Mouse (Mus musculus) limb, embryonic 11.5 days (tissue): ENCODE results near the gene Olfr1228. TPM values are rescaled to one million over a fixed set of nuclear protein-coding genes. Genes with fewer than 3 reads are reported as not detected.

ENCODE experiments used
- ATAC-seq: fragments of 200-750 bp; cut with Nextera tagmentation; 2 replicates; pipeline ENCODE4 v1.8.0; 2017; ENCODE audit warnings: low read depth; ENCODE audit not compliant: insufficient number of reproducible peaks, low FRiP score, low TSS enrichment
- DNase-seq: peaks from one replicate; pipeline ENCODE4 v3.0.0-alpha.2; 2015; ENCODE audit warnings: low spot score
- H3K27ac ChIP-seq: fragments of 300-500 bp; sonication (generic); replicated peaks from 2 replicates; pipeline ENCODE4 v1.5.1; 2014; ENCODE audit warnings: low read depth, mild to moderate bottlenecking, low read length
- H3K27me3 ChIP-seq: fragments of 300-500 bp; sonication (generic); 2 replicates; pipeline ENCODE4 v1.6.1; 2014; ENCODE audit warnings: mild to moderate bottlenecking, low read length, mixed read lengths; ENCODE audit not compliant: control insufficient read depth, insufficient read depth
- H3K36me3 ChIP-seq: fragments of 300-500 bp; sonication (generic); 2 replicates; pipeline ENCODE4 v1.6.1; 2014; ENCODE audit warnings: mild to moderate bottlenecking, low read length, moderate library complexity, mixed read lengths; ENCODE audit not compliant: control insufficient read depth, insufficient read depth
- H3K4me1 ChIP-seq: fragments of 300-500 bp; sonication (generic); 2 replicates; pipeline ENCODE4 v1.6.1; 2014; ENCODE audit warnings: low read length, mixed read lengths; ENCODE audit not compliant: control insufficient read depth, insufficient read depth
- H3K4me2 ChIP-seq: fragments of 300-500 bp; sonication (generic); 2 replicates; pipeline ENCODE4 v1.6.1; 2014; ENCODE audit warnings: low read depth, mild to moderate bottlenecking, moderate library complexity; ENCODE audit not compliant: severe bottlenecking
- H3K4me3 ChIP-seq: fragments of 300-500 bp; sonication (generic); 2 replicates; pipeline ENCODE4 v1.5.1; 2014; ENCODE audit warnings: low read depth, low read length
- H3K9ac ChIP-seq: fragments of 300-500 bp; sonication (generic); 2 replicates; pipeline ENCODE4 v1.6.1; 2014; ENCODE audit warnings: mild to moderate bottlenecking, low read length
- H3K9me3 ChIP-seq: fragments of 300-500 bp; sonication (generic); 2 replicates; pipeline ENCODE4 v1.6.1; 2016; ENCODE audit warnings: low read length; ENCODE audit not compliant: control insufficient read depth
- WGBS: fragments of 180-500 bp; shearing (Covaris S2); extraction: QIAGEN DNeasy Blood & Tissue Kit; methylation state at CpG from one replicate; pipeline ENCODE4 v1.1.7; 2014; 5-methylcytosine and 5-hydroxymethylcytosine counted together
- polyA plus RNA-seq: library from polyadenylated mRNA; unstranded; fragments of >200 nt; fragmentation: Nextera tagmentation; extraction: Ambion mirVana; gene quantifications from 2 replicates; pipeline ENCODE4 v1.2.1, GENCODE M21; 2014

Gene Olfr1228
- not detected in 2 replicates for polyA plus RNA-seq

DNA sequence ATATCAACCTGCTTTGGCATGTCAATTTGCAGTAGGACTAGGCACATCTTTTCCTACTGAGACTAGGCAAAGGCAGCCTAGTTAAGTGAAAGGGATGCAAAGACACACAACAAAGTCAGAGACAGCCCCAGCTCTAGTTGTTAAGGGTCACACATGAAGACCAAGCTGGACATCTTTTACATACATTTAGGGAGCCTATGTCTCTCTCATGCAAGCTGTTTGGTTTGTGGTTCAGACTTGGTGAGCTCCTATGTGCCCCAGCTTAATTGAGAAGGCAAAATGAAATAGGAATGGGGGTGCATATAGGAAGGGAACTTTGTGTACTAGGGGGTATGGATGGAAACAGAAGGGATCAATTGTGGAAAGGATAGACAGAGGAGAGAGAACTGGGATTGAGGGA lies at the start of gene Olfr1228:
Olfr1228 (minus strand) TSS at position 101 of the 400 bp plus-strand sequence.
- H3K4me1 ChIP-seq: no peaks in the 10 kb centered on the region

DNA sequence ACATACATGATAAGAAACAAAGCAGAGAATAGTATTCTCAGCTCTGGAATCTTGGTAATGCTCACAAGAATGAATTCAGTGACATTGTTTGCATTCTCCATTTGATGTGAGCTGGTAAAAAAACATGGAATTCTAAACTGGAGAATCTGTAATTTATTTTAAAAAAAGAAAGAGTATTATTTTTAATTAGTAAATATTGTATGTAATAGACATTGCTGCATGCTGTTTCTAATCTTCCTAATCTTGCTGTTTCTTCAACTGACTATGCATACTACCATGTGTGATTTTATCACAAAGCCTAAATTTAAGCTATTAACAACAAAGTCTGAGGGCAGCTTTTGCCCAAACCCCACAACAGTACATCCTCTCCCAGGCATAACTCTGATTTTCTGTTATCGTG lies 43.3 kb upstream of the Olfr1228 start, which contains the start of gene Olfr1230:
Olfr1230 (minus strand) TSS at position 101 of the 400 bp plus-strand sequence.
- Histone ChIP-seq H3K4me3 (no peak within 1 kb of the TSS), H3K27ac (no peak within 1 kb of the TSS), H3K36me3 (no peaks in the 10 kb centered on the region), H3K9me3 (no peaks in the 10 kb centered on the region), H3K9ac (no peak within 1 kb of the TSS), H3K4me1 (no peaks in the 10 kb centered on the region), H3K27me3 (no peaks in the 10 kb centered on the region), H3K4me2 (no peak within 1 kb of the TSS)
- ATAC-seq (no peak), DNase-seq (no peak)
- WGBS: 96% methylated on average over 1 of the region's 1 CpGs

More for the DNA sequence above, at the start of gene Olfr1228:
- no peak for ATAC-seq
- H3K27me3 ChIP-seq: no peaks in the 10 kb centered on the region
- no peak within 1 kb of the TSS for H3K4me2 ChIP-seq
- H3K4me3 ChIP-seq: no peak within 1 kb of the TSS
- H3K36me3 ChIP-seq: no peaks in the 10 kb centered on the region
- no peak within 1 kb of the TSS for H3K27ac ChIP-seq
- no peak for DNase-seq
- no peak within 1 kb of the TSS for H3K9ac ChIP-seq
- no peaks in the 10 kb centered on the region for H3K9me3 ChIP-seq

DNA sequence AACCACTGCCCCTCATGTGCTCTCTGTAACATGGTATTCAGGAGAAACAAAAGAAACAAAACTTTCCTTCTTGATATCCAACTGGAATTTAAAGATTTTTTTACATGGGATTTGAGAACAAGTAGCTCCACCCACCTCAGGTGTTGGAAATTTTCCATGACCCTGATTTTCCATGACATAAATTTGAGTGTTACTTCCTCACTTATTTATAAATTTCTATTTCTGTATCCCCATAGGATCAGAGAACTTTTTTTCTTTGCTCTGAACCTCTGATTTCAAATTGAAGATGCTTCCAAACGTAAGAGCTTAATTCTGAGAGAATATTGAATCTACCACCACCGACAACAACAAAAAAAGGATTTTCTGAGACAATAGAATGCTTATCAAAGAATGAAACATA lies 34.1 kb upstream of the Olfr1228 start, which contains the start of gene Olfr1229:
Olfr1229 (minus strand) TSS at position 101 of the 400 bp plus-strand sequence.
- no peaks in the 10 kb centered on the region for H3K27me3 ChIP-seq
- DNase-seq (no peak), ATAC-seq (no peak)
- no peak within 1 kb of the TSS for H3K27ac ChIP-seq
- H3K4me3 ChIP-seq: no peak within 1 kb of the TSS
- H3K4me1 ChIP-seq: no peaks in the 10 kb centered on the region
- H3K9me3 ChIP-seq: no peaks in the 10 kb centered on the region
- 88% methylated on average over 2 of the region's 2 CpGs for WGBS
- H3K36me3 ChIP-seq: no peaks in the 10 kb centered on the region
- no peak within 1 kb of the TSS for H3K4me2 ChIP-seq
- no peak within 1 kb of the TSS for H3K9ac ChIP-seq

DNA sequence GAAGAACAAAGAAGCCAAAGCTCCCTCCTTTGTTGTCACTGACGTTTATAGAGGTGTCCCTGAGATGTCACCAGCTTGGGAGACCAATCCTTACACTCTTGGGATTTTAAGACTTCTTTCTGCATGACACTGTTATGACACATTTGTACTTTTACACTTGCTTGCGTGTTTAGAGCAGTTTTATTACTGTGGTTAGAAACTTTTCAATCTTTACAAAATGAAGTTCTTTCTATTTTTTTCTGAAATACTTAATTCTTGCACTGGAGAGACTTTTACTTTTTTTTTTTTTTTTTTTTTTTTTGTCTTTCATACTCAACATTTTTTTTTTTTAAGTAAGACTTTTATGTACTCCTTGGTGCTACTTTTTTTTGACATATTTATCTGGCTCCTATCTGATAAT lies 53.9 kb downstream of the Olfr1228 start, which contains the start of gene Olfr1226:
Olfr1226 (minus strand) TSS at position 101 of the 400 bp plus-strand sequence.
- WGBS: 75% methylated on average over 2 of the region's 2 CpGs
- no peaks in the 10 kb centered on the region for H3K4me1 ChIP-seq
- no peak within 1 kb of the TSS for H3K27ac ChIP-seq
- DNase-seq (no peak), ATAC-seq (no peak)
- H3K27me3 ChIP-seq: no peaks in the 10 kb centered on the region
- no peaks in the 10 kb centered on the region for H3K9me3 ChIP-seq
- H3K36me3 ChIP-seq: no peaks in the 10 kb centered on the region
- no peak within 1 kb of the TSS for H3K9ac ChIP-seq
- no peak within 1 kb of the TSS for H3K4me2 ChIP-seq
- no peak within 1 kb of the TSS for H3K4me3 ChIP-seq

Other genes starting within 250 kb of the Olfr1228 start
- not detected in 2 replicates for gene Olfr1215, start 247.1 kb downstream of the Olfr1228 start, polyA plus RNA-seq
- gene Olfr1216, start 235.7 kb downstream of the Olfr1228 start, polyA plus RNA-seq: not detected in 2 replicates
- gene Olfr1217, start 222.0 kb downstream of the Olfr1228 start, polyA plus RNA-seq: not detected in 2 replicates
- not detected in 2 replicates for gene Olfr1218, start 192.9 kb downstream of the Olfr1228 start, polyA plus RNA-seq
- not detected in 2 replicates for gene Olfr1219, start 170.5 kb downstream of the Olfr1228 start, polyA plus RNA-seq
- gene Olfr1220, start 147.2 kb downstream of the Olfr1228 start, polyA plus RNA-seq: not detected in 2 replicates
- gene Olfr1221, start 136.8 kb downstream of the Olfr1228 start, polyA plus RNA-seq: not detected in 2 replicates
- not detected in 2 replicates for gene Olfr1222, start 121.0 kb downstream of the Olfr1228 start, polyA plus RNA-seq
- not detected in 2 replicates for gene Olfr1223, start 102.5 kb downstream of the Olfr1228 start, polyA plus RNA-seq
- gene Olfr1224-ps1, start 90.0 kb downstream of the Olfr1228 start, polyA plus RNA-seq: not detected in 2 replicates
- gene Olfr1225, start 79.4 kb downstream of the Olfr1228 start, polyA plus RNA-seq: not detected in 2 replicates
- gene Olfr1226, start 54.0 kb downstream of the Olfr1228 start, polyA plus RNA-seq: not detected in 2 replicates
- gene Olfr1229, start 34.0 kb upstream of the Olfr1228 start, polyA plus RNA-seq: not detected in 2 replicates
- not detected in 2 replicates for gene Olfr1230, start 43.2 kb upstream of the Olfr1228 start, polyA plus RNA-seq
- gene Olfr1231, start 53.0 kb upstream of the Olfr1228 start, polyA plus RNA-seq: not detected in 2 replicates
- gene Olfr1232, start 75.6 kb upstream of the Olfr1228 start, polyA plus RNA-seq: not detected in 2 replicates
- gene Olfr1233, start 88.3 kb upstream of the Olfr1228 start, polyA plus RNA-seq: not detected in 2 replicates
- gene Olfr1234, start 110.8 kb upstream of the Olfr1228 start, polyA plus RNA-seq: not detected in 2 replicates
- gene Olfr1238, start 155.6 kb upstream of the Olfr1228 start, polyA plus RNA-seq: not detected in 2 replicates
- not detected in 2 replicates for gene Olfr1239, start 166.3 kb upstream of the Olfr1228 start, polyA plus RNA-seq
- gene Olfr1240, start 188.9 kb upstream of the Olfr1228 start, polyA plus RNA-seq: not detected in 2 replicates
- gene Olfr1241, start 233.1 kb upstream of the Olfr1228 start, polyA plus RNA-seq: not detected in 2 replicates
- not detected in 2 replicates for gene Olfr1242, start 244.3 kb upstream of the Olfr1228 start, polyA plus RNA-seq